Mouse (Mus musculus) intestine, embryonic 16.5 days (tissue): ENCODE results near the gene Phb2. TPM values are rescaled to one million over a fixed set of nuclear protein-coding genes. Genes with fewer than 3 reads are reported as not detected.

Experiments
- ATAC-seq: fragments of 200-750 bp; cut with Nextera tagmentation; 2 replicates; pipeline ENCODE4 v1.8.0; 2017; ENCODE audit warnings: moderate TSS enrichment, moderate library complexity
- H3K27ac ChIP-seq: fragments of 300-500 bp; sonication (generic); 2 replicates; pipeline ENCODE4 v1.5.1; 2014; ENCODE audit warnings: mild to moderate bottlenecking, low read length
- H3K27me3 ChIP-seq: fragments of 300-500 bp; sonication (generic); replicated peaks from 2 replicates; pipeline ENCODE4 v1.6.1; 2014; ENCODE audit warnings: low read length, control low read depth, mixed read lengths; ENCODE audit not compliant: control insufficient read depth, insufficient read depth
- H3K36me3 ChIP-seq: fragments of 300-500 bp; sonication (generic); 2 replicates; pipeline ENCODE4 v1.6.1; 2014; ENCODE audit warnings: low read length, control low read depth; ENCODE audit not compliant: control insufficient read depth, insufficient read depth
- H3K4me1 ChIP-seq: fragments of 300-500 bp; sonication (generic); 2 replicates; pipeline ENCODE4 v1.6.1; 2014; ENCODE audit warnings: low read length, control low read depth, mixed read lengths; ENCODE audit not compliant: control insufficient read depth, insufficient read depth
- H3K4me2 ChIP-seq: fragments of 300-500 bp; sonication (generic); 2 replicates; pipeline ENCODE4 v1.6.1; 2014; ENCODE audit warnings: low read depth, low read length, control low read depth
- H3K4me3 ChIP-seq: fragments of 300-500 bp; sonication (generic); 2 replicates; pipeline ENCODE4 v1.5.1; 2014; ENCODE audit warnings: mild to moderate bottlenecking, low read length
- H3K9ac ChIP-seq: fragments of 300-500 bp; sonication (generic); 2 replicates; pipeline ENCODE4 v1.6.1; 2014; ENCODE audit warnings: low read depth, low read length
- H3K9me3 ChIP-seq: fragments of 300-500 bp; sonication (generic); 2 replicates; pipeline ENCODE4 v1.6.1; 2016; ENCODE audit warnings: low read length, control low read depth; ENCODE audit not compliant: control insufficient read depth
- WGBS: fragments of 180-500 bp; shearing (Covaris S2); extraction: QIAGEN DNeasy Blood & Tissue Kit; methylation state at CpG from one replicate; pipeline ENCODE4 v1.1.7; 2014; 5-methylcytosine and 5-hydroxymethylcytosine counted together
- polyA plus RNA-seq: library from polyadenylated mRNA; unstranded; fragments of >200 nt; fragmentation: Nextera tagmentation; extraction: Ambion mirVana; gene quantifications from 2 replicates; pipeline ENCODE4 v1.2.1, GENCODE M21; 2015

Phb2 gene
- 471 and 489 TPM in 2 replicates for polyA plus RNA-seq

DNA sequence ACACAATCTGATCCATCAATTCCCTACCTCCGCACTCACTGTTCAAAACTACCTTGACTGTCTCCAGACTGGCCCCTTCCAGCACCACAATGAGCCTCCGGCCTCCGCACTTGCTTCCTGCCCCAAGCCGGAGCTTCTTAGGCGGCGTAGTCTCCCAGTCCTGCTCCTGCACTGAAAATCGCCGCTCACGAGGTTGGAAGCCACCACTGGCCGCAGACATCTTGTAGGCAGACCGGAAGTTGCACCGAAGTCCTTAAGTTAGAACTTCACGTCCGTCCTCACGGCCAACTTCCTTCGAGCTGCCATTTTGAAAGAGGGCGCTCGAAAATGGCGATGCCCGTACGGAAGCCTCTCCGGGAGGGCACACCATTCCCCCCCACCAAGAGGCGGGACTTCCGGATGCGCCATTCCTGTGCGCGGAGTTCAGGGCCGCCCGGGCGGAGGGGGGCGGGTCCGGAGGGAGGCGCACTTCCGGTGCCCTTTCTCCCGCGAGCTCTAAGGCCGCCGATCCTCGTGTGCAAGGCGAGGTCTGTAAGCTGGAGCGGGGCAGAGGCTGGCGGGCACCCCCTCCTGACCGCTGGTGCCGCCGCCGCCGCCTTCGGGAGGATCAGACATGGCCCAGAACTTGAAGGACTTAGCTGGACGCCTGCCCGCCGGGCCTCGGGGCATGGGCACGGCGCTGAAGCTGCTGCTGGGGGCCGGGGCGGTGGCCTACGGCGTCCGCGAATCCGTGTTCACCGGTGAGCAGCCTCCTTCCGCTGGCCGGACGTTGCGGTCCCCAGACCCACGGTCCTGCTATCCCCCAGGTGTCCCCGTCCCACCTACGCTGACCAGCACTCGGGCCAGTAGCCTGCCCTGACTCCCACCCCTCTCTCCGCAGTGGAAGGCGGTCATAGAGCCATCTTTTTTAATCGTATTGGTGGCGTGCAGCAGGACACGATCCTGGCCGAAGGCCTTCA is at the start of gene Phb2, which contains the start of gene Emg1:
Phb2 (plus strand) TSS at position 513 of the 959 bp plus-strand sequence.
Emg1 (minus strand) TSS at position 355 of the 959 bp plus-strand sequence.
- peak within 1 kb of the TSS; percentile 95 for H3K4me3 ChIP-seq
- H3K4me1 ChIP-seq, result peaks cover 35% of the 10 kb centered on the region
- WGBS, result under 1% methylated on average over 73 of the region's 76 CpGs
- peak within 1 kb of the TSS; percentile 96 for H3K9ac ChIP-seq
- H3K27me3 ChIP-seq, result no peaks in the 10 kb centered on the region
- H3K36me3 ChIP-seq, result peaks cover 9% of the 10 kb centered on the region
- H3K27ac ChIP-seq, result peak within 1 kb of the TSS; percentile 94
- peak; percentile 96 for ATAC-seq
- peak within 1 kb of the TSS; percentile 85 for H3K4me2 ChIP-seq
- H3K9me3 ChIP-seq, result no peaks in the 10 kb centered on the region

DNA sequence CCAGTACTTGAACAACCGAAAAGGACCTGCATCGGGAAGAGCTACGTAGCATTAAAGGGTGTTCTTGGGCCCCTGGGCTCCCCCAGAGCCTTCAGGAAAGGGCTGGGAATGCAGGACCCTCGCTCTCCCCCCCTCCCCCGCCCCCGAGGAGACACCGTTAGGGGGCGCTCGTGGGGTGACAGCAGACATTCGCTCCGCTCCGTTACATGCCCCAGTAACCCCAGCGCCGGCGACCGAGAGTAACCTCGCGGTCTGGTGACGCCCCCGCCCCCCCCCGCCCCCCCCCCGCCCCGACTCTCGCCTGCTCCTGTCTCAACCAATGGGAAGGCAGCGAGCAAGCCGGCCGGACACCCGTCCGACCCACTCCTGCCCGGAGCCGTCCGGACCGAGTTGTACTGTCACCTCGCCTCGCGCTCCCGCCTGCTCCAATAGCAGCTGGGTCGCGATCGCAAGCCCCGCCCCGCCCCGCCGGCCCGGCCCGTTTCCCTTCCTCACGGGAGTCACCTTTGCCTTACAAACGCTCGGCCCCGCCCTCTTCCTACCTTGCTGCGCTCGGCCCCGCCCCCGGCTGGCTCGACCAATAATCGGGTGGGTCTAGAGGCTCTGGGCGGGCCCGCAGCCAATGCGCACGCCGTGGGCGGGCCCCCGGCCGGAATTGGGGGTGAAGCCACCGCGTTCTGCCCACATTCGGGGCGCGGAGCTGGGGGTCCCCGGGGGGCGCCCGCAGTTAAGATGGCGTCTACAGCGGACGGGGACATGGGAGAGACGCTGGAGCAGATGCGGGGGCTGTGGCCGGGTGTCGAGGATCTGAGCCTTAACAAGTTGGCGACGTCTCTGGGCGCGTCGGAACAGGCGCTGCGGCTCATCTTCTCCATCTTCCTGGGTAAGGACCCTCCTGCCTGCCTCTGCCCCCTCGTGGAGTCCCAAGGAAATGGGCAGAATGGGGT is 49.4 kb upstream of the Phb2 start, which contains the start of gene Lpcat3:
Lpcat3 (plus strand) TSS at position 551 of the 947 bp plus-strand sequence.
- Histone ChIP-seq H3K4me2 (peak within 1 kb of the TSS; percentile 71), H3K4me1 (0 out of 2 replicates have a peak, but pooled peaks cover 7% of the 10 kb centered on the region), H3K27me3 (no peaks in the 10 kb centered on the region), H3K9me3 (no peaks in the 10 kb centered on the region), H3K9ac (peak within 1 kb of the TSS; percentile 82), H3K36me3 (no peaks in the 10 kb centered on the region), H3K27ac (peak within 1 kb of the TSS; percentile 84), H3K4me3 (peak within 1 kb of the TSS; percentile 78)
- peak; percentile 97 for ATAC-seq
- under 1% methylated on average over 71 of the region's 87 CpGs for whole genome bisulfite sequencing

GRCm38 (mm10) chr6:124663424-124663795 is 48.7 kb upstream of the Phb2 start:
- Histone ChIP-seq H3K9ac (peak overlapping the region; percentile 82), H3K27ac (peak overlapping the region; percentile 78), H3K9me3 (no peaks in the 10 kb centered on the region), H3K4me2 (peak overlapping the region; percentile 71), H3K36me3 (no peaks in the 10 kb centered on the region), H3K4me1 (0 out of 2 replicates have a peak, but pooled peaks cover 7% of the 10 kb centered on the region), H3K4me3 (peak overlapping the region; percentile 78), H3K27me3 (no peaks in the 10 kb centered on the region)
- no peak for ATAC-seq
- WGBS, result 14% methylated on average over 13 of the region's 13 CpGs

DNA sequence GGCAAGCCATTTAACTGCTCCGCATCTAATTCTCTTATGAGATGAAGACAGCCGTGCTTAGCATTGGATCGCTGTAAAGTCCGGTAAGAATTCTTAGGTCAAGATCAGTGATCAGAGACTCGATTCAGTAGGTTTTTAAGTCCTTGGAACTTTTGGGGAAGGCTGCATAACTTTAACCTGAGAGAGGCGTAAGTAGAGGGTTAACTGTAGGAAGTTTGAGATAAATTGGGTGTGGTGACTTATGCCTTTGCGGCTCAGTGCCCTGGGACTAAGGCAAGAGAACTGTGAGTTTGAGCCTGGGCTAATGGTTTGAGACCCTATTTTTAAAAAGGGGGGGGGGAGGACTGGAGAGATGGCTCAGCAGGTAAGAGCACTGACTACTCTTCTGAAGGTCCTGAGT is 47.9 kb upstream of the Phb2 start:
- Histone ChIP-seq H3K9ac (0 out of 2 replicates have a peak overlapping the region, but pooled peaks have one; percentile 41), H3K4me1 (0 out of 2 replicates have a peak, but pooled peaks cover 7% of the 10 kb centered on the region), H3K4me2 (peak overlapping the region; percentile 71), H3K27me3 (no peaks in the 10 kb centered on the region), H3K9me3 (no peaks in the 10 kb centered on the region), H3K4me3 (peak overlapping the region; percentile 78), H3K27ac (no peak overlapping the region), H3K36me3 (no peaks in the 10 kb centered on the region)
- WGBS, result 68% methylated on average over 7 of the region's 7 CpGs
- ATAC-seq, result no peak

GRCm38 (mm10) chr6:124665011-124665410 is 47.1 kb upstream of the Phb2 start:
- Histone ChIP-seq H3K4me2 (no peak overlapping the region), H3K36me3 (no peaks in the 10 kb centered on the region), H3K9me3 (no peaks in the 10 kb centered on the region), H3K9ac (no peak overlapping the region), H3K4me3 (no peak overlapping the region), H3K27ac (no peak overlapping the region), H3K27me3 (no peaks in the 10 kb centered on the region), H3K4me1 (0 out of 2 replicates have a peak, but pooled peaks cover 7% of the 10 kb centered on the region)
- no peak for ATAC-seq
- 95% methylated on average over 10 of the region's 10 CpGs for WGBS

DNA sequence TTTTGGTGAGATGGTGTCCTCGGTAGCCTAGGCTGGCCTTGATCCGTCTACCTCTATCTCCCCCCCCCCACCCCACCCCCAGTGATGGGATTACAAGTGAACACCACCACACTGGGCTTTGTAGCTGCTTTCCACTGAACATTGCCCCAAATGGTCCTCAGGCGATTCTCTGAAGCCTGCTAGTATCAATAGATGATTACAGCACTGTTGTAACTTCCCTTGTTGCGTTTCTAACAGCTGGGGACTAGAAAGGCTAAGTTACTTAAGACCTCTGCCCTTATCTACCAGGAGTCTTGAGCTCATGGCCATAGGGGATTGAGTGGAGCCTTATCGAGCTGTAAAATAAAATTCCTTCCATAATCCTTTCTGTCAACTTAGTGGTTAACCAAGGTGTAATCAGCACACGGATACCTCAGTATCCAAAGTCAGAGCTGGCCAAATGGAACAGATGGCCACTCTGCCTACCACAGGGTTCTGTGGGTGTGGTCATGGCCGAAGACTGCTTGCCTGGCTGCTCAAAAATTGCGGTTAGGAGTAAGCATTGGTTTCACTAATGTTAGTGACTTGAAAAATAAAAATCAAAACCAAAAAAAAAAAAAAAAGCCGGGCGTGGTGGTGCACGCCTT is 42.8 kb upstream of the Phb2 start:
- no peaks in the 10 kb centered on the region for H3K27me3 ChIP-seq
- no peaks in the 10 kb centered on the region; the same call in 1 of the 2 replicates for H3K36me3 ChIP-seq
- 82% methylated on average over 11 of the region's 11 CpGs for WGBS

DNA sequence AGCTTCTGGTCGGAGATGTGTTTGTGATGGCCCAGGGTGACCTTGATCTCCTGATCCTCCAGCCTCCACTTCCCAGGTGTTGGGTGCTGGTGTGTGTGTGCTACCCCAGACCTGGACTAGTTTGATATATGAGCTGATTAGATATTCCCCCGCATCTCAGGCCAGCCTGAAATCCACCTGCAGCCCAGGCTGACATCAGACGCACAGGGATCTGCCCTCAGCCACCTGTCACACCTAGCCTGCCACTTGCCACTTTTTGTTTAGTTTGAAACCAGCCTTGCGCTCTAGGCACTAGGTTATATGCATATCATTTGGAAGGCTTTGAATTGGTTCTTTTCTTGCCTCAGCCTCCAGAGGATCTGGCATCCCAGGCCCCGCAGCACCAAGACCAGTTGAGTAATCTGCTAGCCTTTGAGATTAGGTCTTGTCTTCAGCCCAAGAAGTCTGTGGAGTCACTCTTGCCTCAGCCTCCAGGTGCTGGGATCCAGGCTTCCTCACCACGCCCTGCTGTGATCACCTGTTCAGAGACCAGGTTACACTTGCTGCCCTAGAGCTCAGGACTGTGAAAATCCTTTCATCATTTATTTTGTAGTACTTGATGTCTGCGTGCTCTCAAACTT is 41.7 kb upstream of the Phb2 start:
- no peak overlapping the region for H3K4me3 ChIP-seq
- ATAC-seq, result no peak
- H3K9me3 ChIP-seq, result no peaks in the 10 kb centered on the region
- no peaks in the 10 kb centered on the region for H3K27me3 ChIP-seq
- no peak overlapping the region for H3K4me2 ChIP-seq
- no peak overlapping the region for H3K9ac ChIP-seq
- 0 out of 2 replicates have a peak, but pooled peaks cover 6% of the 10 kb centered on the region for H3K4me1 ChIP-seq
- 89% methylated on average over 7 of the region's 7 CpGs for WGBS
- no peaks in the 10 kb centered on the region; the same call in 1 of the 2 replicates for H3K36me3 ChIP-seq
- H3K27ac ChIP-seq, result no peak overlapping the region

More for the DNA sequence above, 42.8 kb upstream of the Phb2 start:
- no peaks in the 10 kb centered on the region for H3K9me3 ChIP-seq
- no peak overlapping the region for H3K9ac ChIP-seq
- H3K4me1 ChIP-seq, result 0 out of 2 replicates have a peak, but pooled peaks cover 6% of the 10 kb centered on the region
- no peak overlapping the region for H3K4me2 ChIP-seq
- H3K4me3 ChIP-seq, result no peak overlapping the region
- ATAC-seq, result no peak
- no peak overlapping the region for H3K27ac ChIP-seq

- Histone ChIP-seq H3K9me3 (no peaks in the 10 kb centered on the region), H3K27me3 (no peaks in the 10 kb centered on the region), H3K4me3 (no peak overlapping the region), H3K9ac (no peak overlapping the region), H3K36me3 (no peaks in the 10 kb centered on the region; the same call in 1 of the 2 replicates), H3K4me2 (no peak overlapping the region), H3K27ac (no peak overlapping the region), H3K4me1 (peaks cover 9% of the 10 kb centered on the region; the same call in 1 of the 2 replicates)
- WGBS, result 64% methylated on average over 6 of the region's 6 CpGs
- ATAC-seq, result no peak
Observed at GRCm38 (mm10) chr6:124672100-124672499, 40.0 kb upstream of the Phb2 start.
